Mouse (Mus musculus) mouse embryonic stem cell (cell line): ENCODE measurements at regions not wholly inside any gene's neighbourhood (a gene's known extent, or its start where the extent isn't known, plus 50 kb on each side); places are given as distances from the start of the nearest gene placed in this dataset.

Experiments
- in situ Hi-C, 2 experiments: fragments of 300-500 bp; cut with MboI; formaldehyde crosslinking; loops; 1 replicate in 1 of 2; 3 replicates in 1 of 2; pipeline ENCODE4 v1.14.3; 2019 to 2020; ENCODE audit warnings: low sequenced_read_pairs in 2 of 2, low pct_unique_long_range_greater_than_20kb in 1 of 2, mixed read lengths in 1 of 2; ENCODE audit not compliant: unreplicated experiment in 1 of 2

- in situ Hi-C loops, result loop anchor here in 1 of 2 experiments (25.0 kb wide), 1 partner anchor 279 kb away; no protein-coding TSS in a partner anchor
Observed at GRCm38 (mm10) chr2:105615891-105616733, 52.6 kb upstream of the Pax6 start.
